Mouse (Mus musculus): Measurements from ENCODE around the gene Adora1.

DNA sequence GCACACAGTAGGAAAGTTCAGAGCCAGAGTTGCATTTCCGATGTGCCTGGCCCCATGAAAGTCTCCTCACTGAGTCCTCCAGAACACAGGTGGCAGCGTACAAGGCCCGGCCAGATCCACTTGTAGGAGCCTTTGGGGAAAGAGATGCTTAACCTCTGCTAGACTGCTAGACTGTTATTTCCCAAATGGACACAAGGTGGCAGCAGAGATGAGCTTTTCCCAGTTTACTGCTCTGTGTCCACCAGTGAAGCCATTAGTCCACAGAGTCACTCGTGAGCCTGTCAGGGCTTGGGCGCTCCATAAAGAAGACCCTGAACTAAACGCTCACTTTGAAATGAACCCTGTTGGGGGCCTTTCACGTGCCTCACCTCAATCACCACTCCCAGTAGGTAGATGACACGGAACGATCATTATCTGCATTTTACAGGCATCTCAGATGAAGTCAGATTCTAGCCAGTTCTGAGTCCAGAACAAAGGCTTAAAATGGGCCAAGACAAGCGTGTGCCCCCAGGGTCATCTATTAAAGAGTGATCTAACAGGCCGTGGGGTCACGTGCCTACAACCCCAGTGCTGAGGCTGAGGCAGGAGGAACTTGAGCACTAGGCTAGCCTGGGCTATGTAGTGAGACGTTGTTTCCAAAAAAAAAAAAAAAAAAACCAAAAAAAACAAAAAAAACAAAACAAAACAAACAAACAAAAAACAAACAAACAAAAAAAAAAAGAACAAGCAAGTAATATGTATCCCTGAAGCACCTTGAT is 83.4 kb downstream of the Adora1 start:
- TF ChIP-seq POLR2A (IDR thresholded peaks at IDR 0.05; ENCODE audit: low read depth, low read length) (no peak), CTCF (conservative IDR thresholded peaks at IDR 0.05; ENCODE audit: insufficient read depth, insufficient read length, low read depth, low read length) (peak; percentile 83)
